Mouse (Mus musculus) neural tube, embryonic 13.5 days (tissue): Measurements from ENCODE around the gene Neurl2. TPM values are rescaled to one million over a fixed set of nuclear protein-coding genes. Genes with fewer than 3 reads are reported as not detected.
A peak's percentile ranks its signal among the peaks of the same experiment; 100 is the strongest.
"Not testable (repeated sequence)": the region's sequence is repeated elsewhere in the genome, so short reads cannot be mapped to it uniquely, and the experiment has no call there.

Experiments used
- ATAC-seq: fragments of 200-750 bp; cut with Nextera tagmentation; 2 replicates; pipeline ENCODE4 v1.8.0; 2017; ENCODE audit warnings: low read depth, mild to moderate bottlenecking, moderate TSS enrichment, moderate library complexity
- H3K27ac ChIP-seq: fragments of 300-500 bp; sonication (generic); replicated peaks from 2 replicates; pipeline ENCODE4 v1.5.1; 2015; ENCODE audit warnings: moderate library complexity, mild to moderate bottlenecking, inconsistent platforms
- H3K27me3 ChIP-seq: fragments of 300-500 bp; sonication (generic); 2 replicates; pipeline ENCODE4 v1.6.1; 2015; ENCODE audit warnings: mild to moderate bottlenecking, inconsistent platforms
- H3K36me3 ChIP-seq: fragments of 300-500 bp; sonication (generic); 2 replicates; pipeline ENCODE4 v1.6.1; 2015; ENCODE audit warnings: mild to moderate bottlenecking, inconsistent platforms
- H3K4me1 ChIP-seq: fragments of 300-500 bp; sonication (generic); replicated peaks from 2 replicates; pipeline ENCODE4 v1.6.1; 2015; ENCODE audit warnings: inconsistent platforms
- H3K4me2 ChIP-seq: fragments of 300-500 bp; sonication (generic); 2 replicates; pipeline ENCODE4 v1.6.1; 2015; ENCODE audit warnings: inconsistent platforms, mild to moderate bottlenecking, moderate library complexity
- H3K4me3 ChIP-seq: fragments of 300-500 bp; sonication (generic); 2 replicates; pipeline ENCODE4 v1.5.1; 2015; ENCODE audit warnings: mild to moderate bottlenecking, inconsistent platforms
- H3K9ac ChIP-seq: fragments of 300-500 bp; sonication (generic); 2 replicates; pipeline ENCODE4 v1.6.1; 2015; ENCODE audit warnings: moderate library complexity, mild to moderate bottlenecking, inconsistent platforms
- H3K9me3 ChIP-seq: fragments of 300-500 bp; sonication (generic); 2 replicates; pipeline ENCODE4 v1.6.1; 2016; ENCODE audit warnings: inconsistent platforms
- WGBS: fragments of 180-500 bp; shearing (Covaris S2); methylation state at CpG from one replicate; pipeline ENCODE4 v1.1.7; 2015; 5-methylcytosine and 5-hydroxymethylcytosine counted together
- polyA plus RNA-seq: library from polyadenylated mRNA; unstranded; fragments of >200 nt; fragmentation: Nextera tagmentation; extraction: Ambion mirVana; gene quantifications from 2 replicates; pipeline ENCODE4 v1.2.1, GENCODE M21; 2015

The Neurl2 gene
- polyA plus RNA-seq, 1 experiment from 2014 or later: 4.9 TPM

GRCm38 (mm10) chr2:164805332-164805718, 27.9 kb downstream of the Neurl2 start:
- peak overlapping the region; percentile 92 for H3K27ac ChIP-seq
- H3K27me3 ChIP-seq: no peaks in the 10 kb centered on the region
- H3K36me3 ChIP-seq: peaks cover 31% of the 10 kb centered on the region
- peak overlapping the region; percentile 84 for H3K4me2 ChIP-seq
- H3K4me1 ChIP-seq: peaks cover 40% of the 10 kb centered on the region
- peak overlapping the region; percentile 83 for H3K9ac ChIP-seq
- peak; percentile 67 for ATAC-seq
- no peaks in the 10 kb centered on the region for H3K9me3 ChIP-seq
- peak overlapping the region; percentile 80 for H3K4me3 ChIP-seq
- 3% methylated on average over 21 of the region's 21 CpGs for WGBS

- Histone ChIP-seq H3K9ac (peak within 1 kb of the TSS; percentile 83), H3K9me3 (no peaks in the 10 kb centered on the region), H3K27ac (peak within 1 kb of the TSS; percentile 92), H3K4me1 (peaks cover 40% of the 10 kb centered on the region), H3K4me3 (peak within 1 kb of the TSS; percentile 80), H3K4me2 (peak within 1 kb of the TSS; percentile 84), H3K27me3 (no peaks in the 10 kb centered on the region), H3K36me3 (peaks cover 34% of the 10 kb centered on the region)
- WGBS: under 1% methylated on average over 46 of the region's 47 CpGs
- peak; percentile 97 for ATAC-seq
Measured at GRCm38 (mm10) chr2:164804533-164805331, 28.5 kb downstream of the Neurl2 start, which contains the start of the genes Acot8 and Zswim3. TSS of gene Acot8 (minus strand) at chr2:164804882. TSS of gene Zswim3 (plus strand) at chr2:164805098.

GRCm38 (mm10) chr2:164803921-164804313, 29.3 kb downstream of the Neurl2 start:
- Histone ChIP-seq H3K36me3 (peaks cover 34% of the 10 kb centered on the region), H3K4me2 (peak overlapping the region; percentile 71), H3K4me3 (peak overlapping the region; percentile 80), H3K9ac (peak overlapping the region; percentile 83), H3K27me3 (no peaks in the 10 kb centered on the region), H3K4me1 (peaks cover 40% of the 10 kb centered on the region), H3K9me3 (no peaks in the 10 kb centered on the region), H3K27ac (no peak overlapping the region)
- WGBS: 65% methylated on average over 1 of the region's 1 CpGs
- no peak for ATAC-seq

- Histone ChIP-seq H3K27ac (no peak overlapping the region), H3K9me3 (no peaks in the 10 kb centered on the region), H3K27me3 (no peaks in the 10 kb centered on the region), H3K9ac (peak overlapping the region; percentile 83), H3K36me3 (peaks cover 35% of the 10 kb centered on the region), H3K4me2 (peak overlapping the region; percentile 71), H3K4me1 (peaks cover 40% of the 10 kb centered on the region), H3K4me3 (peak overlapping the region; percentile 80)
- WGBS: 92% methylated on average over 16 of the region's 16 CpGs
- ATAC-seq: no peak
Measured at GRCm38 (mm10) chr2:164803201-164803920, 29.9 kb downstream of the Neurl2 start.

- WGBS: 92% methylated on average over 13 of the region's 13 CpGs
- Histone ChIP-seq H3K4me1 (peaks cover 21% of the 10 kb centered on the region), H3K4me2 (no peak overlapping the region), H3K27me3 (no peaks in the 10 kb centered on the region), H3K36me3 (peaks cover 62% of the 10 kb centered on the region), H3K9me3 (no peaks in the 10 kb centered on the region), H3K9ac (no peak overlapping the region), H3K27ac (no peak overlapping the region), H3K4me3 (no peak overlapping the region)
- no peak for ATAC-seq
Measured at GRCm38 (mm10) chr2:164800252-164801004, 32.8 kb downstream of the Neurl2 start.

GRCm38 (mm10) chr2:164798554-164798953, 34.7 kb downstream of the Neurl2 start:
- H3K9me3 ChIP-seq, H3K27ac ChIP-seq, H3K9ac ChIP-seq, H3K4me3 ChIP-seq, H3K27me3 ChIP-seq, ATAC-seq, H3K4me2 ChIP-seq: not testable (repeated sequence)
- 85% methylated on average over 6 of the region's 6 CpGs for WGBS
- Histone ChIP-seq H3K4me1 (peaks cover 11% of the 10 kb centered on the region), H3K36me3 (peaks cover 77% of the 10 kb centered on the region)

- WGBS: 84% methylated on average over 4 of the region's 4 CpGs
- H3K4me2 ChIP-seq: no peak overlapping the region
- no peaks in the 10 kb centered on the region for H3K9me3 ChIP-seq
- no peak overlapping the region for H3K9ac ChIP-seq
- H3K4me3 ChIP-seq: no peak overlapping the region
- no peak overlapping the region for H3K27ac ChIP-seq
- no peak for ATAC-seq
- no peaks in the 10 kb centered on the region for H3K4me1 ChIP-seq
- peaks cover 91% of the 10 kb centered on the region for H3K36me3 ChIP-seq
- no peaks in the 10 kb centered on the region for H3K27me3 ChIP-seq
Measured at GRCm38 (mm10) chr2:164795868-164796267, 37.4 kb downstream of the Neurl2 start.

GRCm38 (mm10) chr2:164794293-164794692, 39.0 kb downstream of the Neurl2 start:
- H3K4me2 ChIP-seq: no peak overlapping the region
- 39% methylated on average over 5 of the region's 5 CpGs for WGBS
- no peaks in the 10 kb centered on the region for H3K4me1 ChIP-seq
- ATAC-seq: 0 out of 2 replicates have a peak, but pooled peaks have one; percentile 26
- no peak overlapping the region for H3K9ac ChIP-seq
- H3K36me3 ChIP-seq: peaks cover 90% of the 10 kb centered on the region
- no peaks in the 10 kb centered on the region for H3K27me3 ChIP-seq
- H3K9me3 ChIP-seq: no peaks in the 10 kb centered on the region
- H3K27ac ChIP-seq: no peak overlapping the region
- H3K4me3 ChIP-seq: no peak overlapping the region

GRCm38 (mm10) chr2:164793772-164794171, 39.5 kb downstream of the Neurl2 start:
- H3K36me3 ChIP-seq: peaks cover 85% of the 10 kb centered on the region
- no peak overlapping the region for H3K27ac ChIP-seq
- no peak overlapping the region for H3K4me2 ChIP-seq
- no peak overlapping the region for H3K9ac ChIP-seq
- ATAC-seq: no peak
- H3K27me3 ChIP-seq: no peaks in the 10 kb centered on the region
- H3K4me3 ChIP-seq: no peak overlapping the region
- H3K4me1 ChIP-seq: no peaks in the 10 kb centered on the region
- no peaks in the 10 kb centered on the region for H3K9me3 ChIP-seq
- 90% methylated on average over 2 of the region's 2 CpGs for WGBS

GRCm38 (mm10) chr2:164793236-164793635, 40.0 kb downstream of the Neurl2 start:
- Histone ChIP-seq H3K4me3 (no peak overlapping the region), H3K9me3 (no peaks in the 10 kb centered on the region), H3K4me1 (no peaks in the 10 kb centered on the region), H3K36me3 (peaks cover 80% of the 10 kb centered on the region), H3K4me2 (no peak overlapping the region), H3K9ac (no peak overlapping the region), H3K27me3 (no peaks in the 10 kb centered on the region), H3K27ac (no peak overlapping the region)
- WGBS: 83% methylated on average over 3 of the region's 3 CpGs
- no peak for ATAC-seq

- no peak overlapping the region for H3K27ac ChIP-seq
- H3K9me3 ChIP-seq: no peaks in the 10 kb centered on the region
- peak overlapping the region; percentile 22; the same call in 1 of the 2 replicates for H3K9ac ChIP-seq
- WGBS: 97% methylated on average over 12 of the region's 12 CpGs
- no peaks in the 10 kb centered on the region for H3K27me3 ChIP-seq
- H3K4me2 ChIP-seq: no peak overlapping the region
- H3K4me3 ChIP-seq: no peak overlapping the region
- ATAC-seq: no peak
- 0 out of 2 replicates have a peak, but pooled peaks cover 3% of the 10 kb centered on the region for H3K4me1 ChIP-seq
- H3K36me3 ChIP-seq: peaks cover 74% of the 10 kb centered on the region
Measured at GRCm38 (mm10) chr2:164792400-164793190, 40.7 kb downstream of the Neurl2 start.
